Mouse (Mus musculus) liver, embryonic 14.5 days (tissue): ENCODE measurements around the gene Ramp2. TPM values are rescaled to one million over a fixed set of nuclear protein-coding genes. Genes with fewer than 3 reads are reported as not detected.
A peak's percentile ranks its signal among the peaks of the same experiment; 100 is the strongest.

Source experiments
- ATAC-seq: fragments of 200-750 bp; cut with Nextera tagmentation; 2 replicates; pipeline ENCODE4 v1.8.0; 2017; ENCODE audit warnings: moderate number of reproducible peaks, mild to moderate bottlenecking, moderate library complexity; ENCODE audit not compliant: insufficient read depth
- DNase-seq, 3 experiments: peaks; one replicate each; pipeline ENCODE4 v3.0.0-alpha.2; 2012 to 2013; ENCODE audit warnings: low read depth in 3 of 3, low spot score in 3 of 3
- H3K27ac ChIP-seq: fragments of 300-500 bp; sonication (generic); 2 replicates; pipeline ENCODE4 v1.5.1; 2014; ENCODE audit warnings: moderate library complexity, mild to moderate bottlenecking, control low read depth, inconsistent platforms
- H3K27me3 ChIP-seq: fragments of 300-500 bp; sonication (generic); 2 replicates; pipeline ENCODE4 v1.6.1; 2014; ENCODE audit warnings: mild to moderate bottlenecking, low read length, moderate library complexity; ENCODE audit not compliant: control insufficient read depth, insufficient read depth
- H3K36me3 ChIP-seq: fragments of 300-500 bp; sonication (generic); replicated peaks from 2 replicates; pipeline ENCODE4 v1.6.1; 2014; ENCODE audit warnings: low read depth; ENCODE audit not compliant: control insufficient read depth, insufficient read depth
- H3K4me1 ChIP-seq, 2 experiments: fragments of 200-500 bp in 1 of 2; fragments of 300-500 bp in 1 of 2; sonication (generic) in 1 of 2; replicated peaks; 2 replicates each; pipeline ENCODE4 v1.6.1; 2012 to 2014; ENCODE audit warnings: antibody characterized with exemption in 1 of 2, inconsistent platforms in 1 of 2, low read length in 1 of 2; ENCODE audit not compliant: control insufficient read depth in 2 of 2, insufficient read depth in 2 of 2
- H3K4me2 ChIP-seq: fragments of 300-500 bp; sonication (generic); 2 replicates; pipeline ENCODE4 v1.6.1; 2014; ENCODE audit warnings: low read depth, mild to moderate bottlenecking, control low read depth, moderate library complexity
- H3K4me3 ChIP-seq, 2 experiments: fragments of 200-500 bp in 1 of 2; fragments of 300-500 bp in 1 of 2; sonication (generic) in 1 of 2; 2 replicates each; pipeline ENCODE4 v1.5.1; 2012 to 2014; ENCODE audit warnings: low read depth in 2 of 2, low read length in 2 of 2, mild to moderate bottlenecking in 2 of 2, control low read depth in 1 of 2, inconsistent platforms in 1 of 2, moderate library complexity in 1 of 2; ENCODE audit not compliant: insufficient read depth in 1 of 2
- H3K9ac ChIP-seq: fragments of 300-500 bp; sonication (generic); replicated peaks from 2 replicates; pipeline ENCODE4 v1.6.1; 2014; ENCODE audit warnings: mild to moderate bottlenecking, control low read depth, moderate library complexity
- H3K9me3 ChIP-seq: fragments of 300-500 bp; sonication (generic); 2 replicates; pipeline ENCODE4 v1.6.1; 2016; ENCODE audit warnings: low read length, mixed read lengths; ENCODE audit not compliant: control insufficient read depth
- CTCF ChIP-seq: IDR thresholded peaks from 2 replicates; pipeline ENCODE4 v1.5.1; 2016; ENCODE audit warnings: antibody characterized with exemption, low read depth, control low read depth
- EP300 ChIP-seq: IDR thresholded peaks from 2 replicates; pipeline ENCODE4 v1.6.1; 2016; ENCODE audit warnings: antibody characterized with exemption, low read depth
- WGBS: fragments of 180-500 bp; shearing (Covaris S2); extraction: QIAGEN DNeasy Blood & Tissue Kit; methylation state at CpG from one replicate; pipeline ENCODE4 v1.1.7; 2014; ENCODE audit not compliant: insufficient replicate concordance; 5-methylcytosine and 5-hydroxymethylcytosine counted together
- polyA plus RNA-seq, 2 experiments: library from polyadenylated mRNA; depleted of rRNA in 1 of 2; stranded (reverse) in 1 of 2; unstranded in 1 of 2; fragments of >200 nt; fragmentation: Nextera tagmentation in 1 of 2; extraction: Ambion mirVana in 1 of 2; gene quantifications; 2 replicates each; pipeline versions ENCODE4 v1.2.1 to v1.2.3; 2012 to 2014

The Ramp2 gene
- polyA plus RNA-seq, 2 experiments: 15.1 to 19.0 TPM

DNA sequence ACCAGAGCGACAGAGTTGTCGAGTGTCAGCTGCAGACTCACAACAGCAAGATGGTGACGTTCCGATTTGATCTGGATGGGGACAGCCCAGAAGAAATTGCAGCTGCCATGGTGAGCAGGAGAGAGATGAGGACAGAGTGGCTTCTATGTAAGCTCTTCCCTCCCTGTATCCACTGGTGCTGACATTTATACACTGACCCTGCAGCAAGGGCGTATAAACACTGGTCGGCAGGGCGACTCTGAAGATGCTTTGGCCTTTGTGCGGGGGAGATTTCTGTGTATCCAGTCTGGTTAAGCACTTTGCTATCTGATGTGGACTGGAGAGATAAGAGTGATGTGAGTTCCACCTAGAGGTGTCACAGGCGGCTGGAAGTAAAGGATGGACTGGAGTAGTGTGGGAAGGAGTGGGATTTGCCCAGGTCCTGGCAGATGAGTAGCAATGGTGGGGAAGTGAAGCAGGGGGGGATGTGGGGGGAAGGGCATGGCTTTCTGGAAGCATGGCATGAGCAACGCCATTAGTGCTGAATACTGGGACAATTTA lies 23.8 kb downstream of the Ramp2 start:
- ATAC-seq (peak; percentile 51; the same call in 1 of the 2 replicates), DNase-seq (no peak)
- Histone ChIP-seq H3K4me1 (peaks cover 6 to 11% of the 10 kb centered on the region in 2 experiments), H3K4me2 (no peak overlapping the region), H3K9ac (no peak overlapping the region), H3K9me3 (no peaks in the 10 kb centered on the region), H3K4me3 (no peak overlapping the region), H3K27me3 (peaks cover 20% of the 10 kb centered on the region), H3K27ac (no peak overlapping the region), H3K36me3 (no peaks in the 10 kb centered on the region)
- 19% methylated on average over 10 of the region's 10 CpGs for WGBS
- TF ChIP-seq EP300: no peak
- no peak for TF ChIP-seq CTCF

- H3K9ac ChIP-seq: no peak overlapping the region
- H3K9me3 ChIP-seq: no peaks in the 10 kb centered on the region
- TF ChIP-seq EP300 (no peak), CTCF (no peak)
- H3K36me3 ChIP-seq: no peaks in the 10 kb centered on the region; the same call in 1 of the 2 replicates
- no peak overlapping the region for H3K27ac ChIP-seq
- no peak for ATAC-seq
- WGBS: 69% methylated on average over 3 of the region's 3 CpGs
- no peaks in the 10 kb centered on the region; the same call in 1 of the 2 replicates for H3K27me3 ChIP-seq
- H3K4me1 ChIP-seq: peaks cover 9 to 16% of the 10 kb centered on the region in 2 experiments
- H3K4me3 ChIP-seq: no peak overlapping the region
- no peak for DNase-seq
- H3K4me2 ChIP-seq: no peak overlapping the region
Measured at GRCm38 (mm10) chr11:101272446-101272845, 26.6 kb downstream of the Ramp2 start.

GRCm38 (mm10) chr11:101275309-101275708 lies 29.5 kb downstream of the Ramp2 start:
- ATAC-seq (no peak), DNase-seq (no peak)
- Histone ChIP-seq H3K9me3 (no peaks in the 10 kb centered on the region), H3K27ac (no peak overlapping the region), H3K4me3 (no peak overlapping the region), H3K4me1 (peaks cover 10 to 19% of the 10 kb centered on the region in 2 experiments), H3K36me3 (no peaks in the 10 kb centered on the region; the same call in 1 of the 2 replicates), H3K9ac (no peak overlapping the region), H3K4me2 (no peak overlapping the region), H3K27me3 (no peaks in the 10 kb centered on the region; the same call in 1 of the 2 replicates)
- no peak for TF ChIP-seq CTCF
- 69% methylated on average over 4 of the region's 4 CpGs for WGBS

DNA sequence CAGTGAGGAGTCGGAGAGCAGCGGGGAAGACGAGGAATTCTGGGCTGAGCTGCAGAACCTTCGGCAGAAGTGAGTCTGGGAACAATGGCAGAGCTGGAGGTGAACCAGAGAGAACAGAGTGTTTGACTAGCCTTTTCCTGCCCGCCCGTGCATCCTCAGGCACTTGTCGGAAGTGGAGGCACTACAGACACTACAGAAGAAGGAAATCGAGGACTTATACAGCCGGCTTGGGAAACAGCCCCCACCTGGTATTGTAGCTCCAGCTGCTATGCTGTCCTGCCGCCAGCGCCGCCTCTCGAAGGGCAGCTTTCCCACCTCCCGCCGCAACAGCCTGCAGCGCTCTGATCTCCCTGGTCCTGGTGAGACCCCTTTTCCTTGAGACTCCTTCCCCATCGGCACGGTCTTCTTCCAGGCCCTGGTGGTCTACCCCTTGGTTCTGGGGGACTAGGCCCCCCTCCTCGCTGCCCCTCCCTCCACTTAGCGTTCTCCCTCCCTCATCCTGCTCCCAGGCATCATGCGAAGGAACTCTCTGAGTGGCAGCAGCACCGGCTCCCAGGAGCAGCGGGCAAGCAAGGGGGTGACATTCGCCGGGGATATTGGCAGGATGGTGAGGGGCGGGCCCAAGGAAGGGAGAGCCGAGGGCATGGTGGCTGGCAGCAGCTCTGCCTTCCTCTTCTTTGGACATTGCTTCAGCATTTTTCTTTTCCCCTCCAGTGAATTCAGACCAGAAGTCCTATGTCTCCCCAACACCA lies 30.7 kb downstream of the Ramp2 start:
- H3K4me2 ChIP-seq: no peak overlapping the region
- no peaks in the 10 kb centered on the region; the same call in 1 of the 2 replicates for H3K36me3 ChIP-seq
- DNase-seq (no peak), ATAC-seq (no peak)
- H3K27ac ChIP-seq: no peak overlapping the region
- TF ChIP-seq CTCF (no peak), EP300 (no peak)
- 64% methylated on average over 27 of the region's 27 CpGs for WGBS
- no peak overlapping the region for H3K9ac ChIP-seq
- no peak overlapping the region for H3K4me3 ChIP-seq
- peaks cover 10 to 19% of the 10 kb centered on the region in 2 experiments for H3K4me1 ChIP-seq
- H3K27me3 ChIP-seq: no peaks in the 10 kb centered on the region; the same call in 1 of the 2 replicates
- no peaks in the 10 kb centered on the region for H3K9me3 ChIP-seq
